Mouse (Mus musculus): ENCODE results near the gene Doc2b.

GRCm38 (mm10) chr11:75738477-75738821 lies 57.4 kb downstream of the Doc2b start:
- TF ChIP-seq USF2 (conservative IDR thresholded peaks at IDR 0.05; ENCODE audit: low read depth, low read length) (no peak), MAFK (IDR thresholded peaks at IDR 0.05; ENCODE audit: insufficient replicate concordance, low read length) (peak; percentile 69; the same call in 1 of the 2 replicates)
